Mouse (Mus musculus) embryo, embryonic 11 days (tissue): ENCODE data around the gene Gm3285.

Experiments used
- DNase-seq: peaks from one replicate; pipeline ENCODE4 v3.0.0-alpha.2; 2015

Gm3285 gene

DNA sequence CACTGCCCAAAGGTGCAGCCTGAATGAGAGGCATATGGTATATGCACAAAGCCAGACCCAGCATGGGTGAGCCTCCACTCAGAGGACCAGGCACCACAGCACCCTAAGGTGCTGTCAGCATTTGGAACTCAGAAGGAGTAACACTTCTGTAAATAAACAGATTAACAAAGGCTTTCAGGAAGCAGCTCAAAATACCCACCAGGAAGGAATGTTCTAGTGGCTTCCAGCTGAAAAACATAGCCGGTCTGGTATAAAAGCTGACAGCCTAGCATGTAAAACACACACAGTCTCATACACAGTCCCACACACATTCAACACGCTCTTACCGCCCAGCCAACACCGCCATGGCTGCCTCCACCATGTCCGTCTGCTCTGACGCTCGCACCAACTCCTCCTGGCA lies at the start of gene Gm3285:
TSS of gene Gm3285 (plus strand) at position 301 of the 400 bp plus-strand sequence.
- no peak for DNase-seq

- no peak for DNase-seq
Measured at GRCm38 (mm10) chr10:77814382-77814781, 47.4 kb upstream of the Gm3285 start, which contains the start of gene Gm2696. Gene Gm2696, plus strand, starts transcription at chr10:77814682.

DNA sequence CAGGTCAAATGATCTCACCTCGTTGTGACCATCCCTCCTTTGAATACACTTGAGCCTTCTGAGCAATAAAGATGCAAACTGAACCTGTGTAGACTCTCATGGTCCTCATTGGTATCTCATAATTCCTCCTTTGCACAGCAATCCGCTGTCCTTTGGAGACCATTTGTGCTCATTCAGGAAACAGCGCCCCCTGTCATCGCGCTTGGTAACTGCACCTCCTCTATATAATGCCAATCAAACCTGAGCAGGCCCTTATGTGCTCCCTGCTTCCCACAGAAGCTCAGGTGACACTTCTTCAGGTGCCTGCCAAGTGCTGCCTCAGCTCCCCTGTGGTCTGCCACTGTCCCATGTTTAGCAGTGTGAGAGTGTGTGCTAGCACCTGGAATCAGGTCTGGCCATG lies 46.3 kb upstream of the Gm3285 start:
- peak; percentile 45 for DNase-seq

DNA sequence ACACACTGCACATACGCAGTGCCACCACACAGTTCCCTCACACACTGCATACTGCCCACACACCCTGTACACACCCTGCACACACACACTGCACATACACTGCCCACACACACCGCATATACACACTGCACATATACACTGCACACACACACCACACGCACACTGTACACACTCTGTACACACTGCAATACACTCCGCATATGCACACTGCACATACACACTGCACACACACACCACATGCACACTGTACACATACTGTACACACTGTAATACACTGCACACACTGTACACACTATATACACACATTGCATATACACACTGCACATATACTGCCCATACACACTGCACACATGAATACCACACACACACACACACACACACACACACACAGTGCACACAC lies 43.3 kb upstream of the Gm3285 start:
- DNase-seq = no peak

GRCm38 (mm10) chr10:77819203-77819602 lies 42.6 kb upstream of the Gm3285 start:
- no peak for DNase-seq

- DNase-seq = no peak
Measured at GRCm38 (mm10) chr10:77826951-77827350, 34.8 kb upstream of the Gm3285 start, which contains the start of gene Krtap10-4. Gene Krtap10-4, minus strand, starts transcription at chr10:77827095.

DNA sequence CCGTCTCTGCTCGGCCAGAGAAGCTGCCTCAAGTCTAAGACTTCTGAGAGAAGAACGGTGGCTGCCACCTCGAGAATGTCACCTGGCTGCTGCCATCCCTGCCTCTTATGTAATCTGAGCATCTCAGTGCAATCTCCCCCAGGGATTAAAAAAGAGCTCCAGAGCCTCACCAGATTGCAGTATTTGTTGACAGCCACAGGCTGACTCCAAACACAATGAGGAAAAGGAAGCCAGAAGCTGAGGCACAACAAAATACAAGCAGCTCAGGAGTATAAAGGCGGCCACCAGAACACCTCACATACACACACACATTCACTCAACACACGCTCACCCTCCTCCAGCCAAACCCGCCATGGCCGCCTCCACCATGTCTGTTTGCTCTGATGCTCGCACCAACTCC lies 26.1 kb upstream of the Gm3285 start, which contains the start of gene Krtap10-10:
TSS of gene Krtap10-10 (plus strand) at position 301 of the 400 bp plus-strand sequence.
- no peak for DNase-seq

DNA sequence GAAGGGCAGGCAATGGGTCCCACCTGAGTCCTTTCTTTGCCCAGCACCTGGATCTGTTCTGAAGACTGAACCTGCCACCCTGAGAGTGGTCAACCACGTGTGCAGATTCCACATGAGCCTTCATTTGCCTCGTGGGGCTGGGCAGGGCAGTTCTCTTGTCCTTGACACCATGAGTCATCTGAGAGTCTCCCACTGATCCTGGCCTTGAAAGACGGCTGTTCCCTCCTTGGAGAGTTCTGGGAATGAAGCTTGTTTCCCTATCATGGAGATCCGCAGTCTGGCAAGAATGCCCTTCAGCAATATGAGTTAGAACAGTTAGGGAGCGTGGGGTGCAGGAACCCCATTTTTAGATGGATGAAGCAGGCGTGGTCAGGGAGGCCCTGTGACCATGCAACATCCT lies 22.8 kb upstream of the Gm3285 start:
- DNase-seq = no peak

- DNase-seq = no peak
Measured at GRCm38 (mm10) chr10:77846503-77846902, 15.3 kb upstream of the Gm3285 start, which contains the start of gene Gm36176. Gene Gm36176, plus strand, starts transcription at chr10:77846803.

DNA sequence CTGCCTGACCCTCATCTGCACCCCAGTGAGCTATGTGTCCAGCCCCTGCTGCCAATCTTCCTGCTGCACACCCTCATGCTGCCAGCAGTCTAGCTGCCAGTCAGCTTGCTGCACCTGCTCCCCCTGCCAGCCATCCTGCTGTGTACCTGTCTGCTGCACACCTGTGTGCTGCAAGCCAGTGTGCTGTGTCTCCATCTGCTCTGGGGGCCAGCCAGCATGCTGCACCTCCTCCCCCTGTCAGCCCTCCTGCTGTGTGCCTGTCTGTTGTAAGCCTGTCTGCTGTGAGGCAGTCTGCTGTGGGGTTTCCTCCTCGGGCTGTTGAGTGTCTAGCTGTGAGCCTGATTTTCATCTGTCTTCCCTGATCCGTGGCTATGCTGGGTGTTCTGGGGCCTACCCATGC lies 14.8 kb upstream of the Gm3285 start:
- DNase-seq = no peak

DNA sequence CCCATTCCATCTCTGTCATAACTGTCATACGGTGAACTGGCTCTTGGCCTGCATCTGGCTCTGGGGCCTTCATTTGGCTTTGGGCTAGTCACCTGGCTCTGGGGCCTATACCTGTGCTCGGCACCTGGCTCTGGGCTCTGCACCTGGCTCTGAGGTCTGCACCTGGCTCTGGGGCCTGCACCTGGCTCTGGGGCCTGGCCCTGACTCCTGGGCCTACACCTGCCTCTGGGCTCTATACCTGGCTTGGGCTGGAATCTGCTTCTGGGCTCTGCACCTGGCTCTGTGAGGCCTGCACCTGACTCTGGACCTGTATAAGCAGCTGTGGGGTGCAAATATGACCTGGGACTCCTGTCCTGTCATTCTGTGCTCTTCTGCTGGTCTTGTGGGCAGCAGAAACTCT lies 14.2 kb upstream of the Gm3285 start:
- DNase-seq = no peak

DNA sequence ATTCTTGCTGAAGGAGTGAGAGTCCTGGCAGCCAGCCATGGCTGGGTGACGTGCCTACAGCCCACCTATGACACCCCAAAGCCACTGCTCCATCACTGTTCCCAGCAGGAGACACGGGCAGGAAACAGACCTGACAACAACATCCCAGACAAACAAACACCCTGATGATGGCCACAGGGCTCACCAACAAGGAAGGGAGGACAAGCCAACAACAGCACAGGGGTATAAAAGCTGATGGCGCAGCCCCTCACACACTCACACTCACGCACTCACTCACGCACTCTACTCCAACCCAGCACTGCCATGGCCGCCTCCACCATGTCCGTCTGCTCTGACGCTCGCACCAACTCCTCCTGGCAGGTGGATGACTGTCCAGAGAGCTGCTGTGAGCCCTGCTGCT lies 9.2 kb upstream of the Gm3285 start, which contains the start of gene Gm10318:
TSS of gene Gm10318 (plus strand) at position 301 of the 400 bp plus-strand sequence.
- no peak for DNase-seq

DNA sequence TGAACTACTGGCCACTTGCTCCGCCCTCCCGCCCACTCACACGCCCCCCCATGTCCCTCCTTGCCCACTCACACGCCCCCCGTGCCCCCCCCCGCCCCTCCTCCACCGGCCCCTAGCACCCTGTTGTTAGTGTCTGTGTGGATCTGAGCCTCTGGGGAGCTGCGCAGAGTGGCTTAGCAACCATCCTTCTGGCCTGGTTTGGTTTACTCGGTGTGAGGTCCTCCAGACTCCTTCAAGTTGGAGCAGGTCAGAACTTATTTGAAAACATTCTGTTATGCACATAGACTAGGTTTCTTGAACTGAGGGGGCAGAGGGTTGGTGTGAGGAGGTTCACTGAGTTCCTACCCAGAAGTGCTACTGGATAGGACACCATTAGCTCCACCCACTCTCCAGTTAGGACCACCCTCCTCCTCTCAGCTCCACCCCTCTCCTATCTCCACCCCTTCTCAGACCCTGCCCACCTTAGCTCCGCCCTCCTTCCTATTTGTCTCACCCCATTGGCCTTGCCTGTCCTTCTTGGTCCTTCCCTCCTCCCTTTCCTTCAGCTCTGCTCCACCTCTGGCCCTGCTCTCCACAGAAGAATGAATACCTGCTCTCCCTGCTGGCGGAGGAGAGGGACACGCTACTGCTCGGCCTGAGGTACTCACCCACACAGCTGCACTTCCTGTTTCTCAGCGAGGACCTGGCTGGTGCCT lies 2.4 kb downstream of the Gm3285 start:
- DNase-seq = peak; percentile 57

GRCm38 (mm10) chr10:77864762-77865143 lies 3.0 kb downstream of the Gm3285 start:
- no peak for DNase-seq

GRCm38 (mm10) chr10:77867546-77867945 lies 5.8 kb downstream of the Gm3285 start:
- no peak for DNase-seq

- DNase-seq = no peak
Measured at GRCm38 (mm10) chr10:77869651-77870050, 7.9 kb downstream of the Gm3285 start.

- DNase-seq = no peak
Measured at GRCm38 (mm10) chr10:77878985-77879384, 17.2 kb downstream of the Gm3285 start.

GRCm38 (mm10) chr10:77880305-77880704 lies 18.5 kb downstream of the Gm3285 start:
- DNase-seq = no peak

DNA sequence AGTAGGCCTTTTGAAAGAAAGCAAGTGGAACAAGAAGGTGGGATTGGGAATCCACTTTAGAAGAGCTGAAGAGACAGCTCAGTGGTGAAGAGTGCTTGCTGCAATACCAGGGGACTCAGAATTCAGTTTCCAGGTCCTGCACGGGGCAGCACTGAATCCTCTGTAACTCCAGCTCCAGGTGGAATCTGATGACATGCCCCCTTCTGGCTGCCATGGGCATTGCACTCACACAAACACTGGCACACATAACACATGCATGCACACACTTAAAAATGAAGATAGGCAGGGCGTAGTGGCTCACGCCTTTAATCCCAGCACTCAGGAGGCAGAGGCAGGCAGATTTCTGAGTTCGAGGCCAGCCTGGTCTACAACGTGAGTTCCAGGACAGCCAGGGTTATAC lies 20.8 kb downstream of the Gm3285 start:
- no peak for DNase-seq

DNA sequence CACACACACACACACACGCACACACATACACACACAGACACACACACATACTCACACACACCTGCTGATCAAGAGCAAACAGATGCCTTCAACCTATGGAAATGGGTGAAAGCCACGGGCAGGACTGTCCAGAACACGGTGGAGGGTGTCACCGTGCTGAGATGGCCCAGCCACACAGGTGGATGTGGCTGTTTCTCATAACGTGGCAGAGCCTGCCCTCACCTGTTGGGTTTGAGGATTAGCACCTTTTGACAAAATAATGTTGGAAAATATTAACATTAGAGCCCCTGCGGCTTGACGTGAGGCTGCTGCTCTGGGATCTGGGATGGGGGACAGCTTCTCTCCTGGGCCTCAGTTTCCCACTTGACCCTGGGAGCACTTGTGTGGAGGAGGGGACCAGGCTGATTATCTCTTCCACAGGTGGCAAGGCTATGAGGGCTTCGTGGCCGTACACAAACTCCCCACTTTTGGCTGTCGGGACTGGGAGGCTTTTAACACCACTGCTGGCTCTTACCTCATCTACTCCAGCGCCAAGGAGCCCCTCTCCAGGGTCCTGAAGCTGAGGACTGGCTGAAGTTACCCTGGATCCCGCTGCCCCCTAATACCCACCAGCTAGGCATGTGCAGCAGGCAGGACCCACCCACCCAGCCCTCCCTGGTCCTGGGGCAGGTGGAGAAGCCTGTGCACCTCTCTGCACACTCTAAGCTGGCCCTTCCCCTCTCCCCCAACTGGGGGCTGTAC lies 24.4 kb downstream of the Gm3285 start:
- peak; percentile 41 for DNase-seq

- no peak for DNase-seq
Measured at GRCm38 (mm10) chr10:77890987-77891565, 29.3 kb downstream of the Gm3285 start.

- DNase-seq = peak; percentile 11
Measured at GRCm38 (mm10) chr10:77895562-77895961, 33.8 kb downstream of the Gm3285 start.

DNA sequence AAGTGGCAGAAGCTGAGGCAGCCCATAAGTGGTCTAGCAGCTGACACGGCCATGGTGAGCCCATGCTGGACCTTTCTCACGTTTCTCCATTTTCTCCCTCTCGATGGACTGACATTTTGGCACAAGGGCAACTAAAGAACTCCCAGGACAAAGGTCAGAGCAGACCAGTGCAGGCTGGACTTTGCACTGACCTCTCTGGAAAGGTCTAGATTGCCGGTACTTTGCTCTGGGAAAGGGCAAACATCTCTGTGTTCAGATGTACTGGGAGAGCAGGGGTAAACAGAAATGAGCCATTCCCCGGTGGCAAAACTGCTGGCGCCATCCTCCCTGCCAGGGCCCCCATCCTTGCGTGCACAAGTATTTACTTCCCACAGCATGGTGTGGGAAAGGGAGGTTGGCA lies 38.4 kb downstream of the Gm3285 start:
- no peak for DNase-seq
